Mouse (Mus musculus) MEL (cell line): ENCODE measurements around the gene Rabep2. TPM values are rescaled to one million over a fixed set of nuclear protein-coding genes. Genes with fewer than 3 reads are reported as not detected.

Experiments used
- DNase-seq: peaks from one replicate; pipeline ENCODE4 v3.0.0; 2011; ENCODE audit warnings: low read depth, low spot score
- H3K27ac ChIP-seq: 2 replicates; pipeline ENCODE4 v1.5.1; 2012; ENCODE audit warnings: low read depth, mild to moderate bottlenecking, control low read depth, low read length, moderate library complexity; ENCODE audit not compliant: control insufficient read depth
- H3K27me3 ChIP-seq, 2 experiments: fragments of 150-350 bp in 1 of 2; sonication (generic) in 1 of 2; 2 replicates each; pipeline ENCODE4 v1.6.1; 2012; ENCODE audit warnings: low read length in 2 of 2, mild to moderate bottlenecking in 2 of 2, improper control_type of control experiment in 1 of 2, moderate library complexity in 1 of 2; ENCODE audit not compliant: insufficient read depth in 2 of 2, control insufficient read depth in 1 of 2
- H3K36me3 ChIP-seq, 2 experiments: 2 replicates each; pipeline ENCODE4 v1.6.1; 2012 to 2014; ENCODE audit warnings: low read length in 2 of 2, improper control_type of control experiment in 1 of 2, inconsistent platforms in 1 of 2, mild to moderate bottlenecking in 1 of 2; ENCODE audit not compliant: insufficient read depth in 2 of 2, control insufficient read depth in 1 of 2
- H3K4me1 ChIP-seq, 2 experiments: fragments of 150-350 bp in 1 of 2; sonication (generic) in 1 of 2; 2 replicates each; pipeline ENCODE4 v1.6.1; 2012; ENCODE audit warnings: low read length in 2 of 2, improper control_type of control experiment in 1 of 2, mild to moderate bottlenecking in 1 of 2; ENCODE audit not compliant: insufficient read depth in 2 of 2, control insufficient read depth in 1 of 2
- H3K4me3 ChIP-seq, 2 experiments: fragments of 150-350 bp in 1 of 2; sonication (generic) in 1 of 2; 2 replicates each; pipeline ENCODE4 v1.5.1; 2012; ENCODE audit warnings: low read depth in 2 of 2, low read length in 2 of 2, mild to moderate bottlenecking in 2 of 2, moderate library complexity in 2 of 2, control low read depth in 1 of 2, improper control_type of control experiment in 1 of 2; ENCODE audit not compliant: control insufficient read depth in 1 of 2, insufficient read depth in 1 of 2
- H3K79me2 ChIP-seq: 2 replicates; pipeline ENCODE4 v1.6.1; 2012; ENCODE audit warnings: mild to moderate bottlenecking, low read length, moderate library complexity; ENCODE audit not compliant: control insufficient read depth, poor library complexity, insufficient read depth
- H3K9ac ChIP-seq: 2 replicates; pipeline ENCODE4 v1.6.1; 2012; ENCODE audit warnings: low read depth, mild to moderate bottlenecking, control low read depth, low read length, moderate library complexity; ENCODE audit not compliant: control insufficient read depth, poor library complexity, severe bottlenecking
- H3K9me3 ChIP-seq: fragments of 150-350 bp; sonication (generic); replicated peaks from 2 replicates; pipeline ENCODE4 v1.6.1; 2012; ENCODE audit warnings: mild to moderate bottlenecking, low read length, improper control_type of control experiment, moderate library complexity; ENCODE audit not compliant: insufficient read depth
- BHLHE40 ChIP-seq: IDR thresholded peaks from 2 replicates; pipeline ENCODE4 v1.6.1; 2012; ENCODE audit warnings: low read depth, mild to moderate bottlenecking, inconsistent platforms, low read length, improper control_type of control experiment, borderline replicate concordance
- CHD1 ChIP-seq: IDR thresholded peaks from 2 replicates; pipeline ENCODE4 v1.6.1; 2012; ENCODE audit warnings: low read depth, mild to moderate bottlenecking, inconsistent platforms, low read length, improper control_type of control experiment
- CHD2 ChIP-seq: IDR thresholded peaks from 2 replicates; pipeline ENCODE4 v1.6.1; 2011; ENCODE audit warnings: low read length, improper control_type of control experiment
- E2F4 ChIP-seq: IDR thresholded peaks from 2 replicates; pipeline ENCODE4 v1.6.1; 2011; ENCODE audit warnings: low read depth, low read length, improper control_type of control experiment, borderline replicate concordance
- ELF1 ChIP-seq: IDR thresholded peaks from 2 replicates; pipeline ENCODE4 v1.6.1; 2014; ENCODE audit warnings: low read depth, mild to moderate bottlenecking, inconsistent platforms, low read length, improper control_type of control experiment, moderate library complexity
- EP300 ChIP-seq, 2 experiments: IDR thresholded peaks; 2 replicates each; pipeline ENCODE4 v1.6.1; 2011; ENCODE audit warnings: improper control_type of control experiment in 2 of 2, low read length in 2 of 2, low read depth in 1 of 2, mild to moderate bottlenecking in 1 of 2
- ETS1 ChIP-seq: IDR thresholded peaks from 2 replicates; pipeline ENCODE4 v1.6.1; 2012; ENCODE audit warnings: low read depth, mild to moderate bottlenecking, inconsistent platforms, low read length, improper control_type of control experiment, moderate library complexity
- GABPA ChIP-seq: IDR thresholded peaks from 2 replicates; pipeline ENCODE4 v1.6.1; 2012; ENCODE audit warnings: low read depth, mild to moderate bottlenecking, inconsistent platforms, low read length, improper control_type of control experiment, moderate library complexity
- GATA1 ChIP-seq: IDR thresholded peaks from 2 replicates; pipeline ENCODE4 v1.6.1; 2011; ENCODE audit warnings: low read depth, low read length, improper control_type of control experiment
- HCFC1 ChIP-seq: IDR thresholded peaks from 2 replicates; pipeline ENCODE4 v1.6.1; 2012; ENCODE audit warnings: low read depth, mild to moderate bottlenecking, inconsistent platforms, low read length, improper control_type of control experiment, moderate library complexity
- JUND ChIP-seq: IDR thresholded peaks from 2 replicates; pipeline ENCODE4 v1.6.1; 2011; ENCODE audit warnings: low read depth, mild to moderate bottlenecking, improper control_type of control experiment, low read length
- KAT2A ChIP-seq: conservative IDR thresholded peaks from 2 replicates; pipeline ENCODE4 v1.6.1; 2012; ENCODE audit warnings: low read depth, low read length, improper control_type of control experiment, inconsistent platforms
- MAFK ChIP-seq: IDR thresholded peaks from 2 replicates; pipeline ENCODE4 v1.6.1; 2011; ENCODE audit warnings: low read depth, mild to moderate bottlenecking, low read length, improper control_type of control experiment, borderline replicate concordance
- MAX ChIP-seq: IDR thresholded peaks from 2 replicates; pipeline ENCODE4 v1.6.1; 2011; ENCODE audit warnings: low read length, improper control_type of control experiment
- MAZ ChIP-seq: IDR thresholded peaks from 2 replicates; pipeline ENCODE4 v1.6.1; 2012; ENCODE audit warnings: low read depth, mild to moderate bottlenecking, inconsistent platforms, low read length, improper control_type of control experiment
- MEF2A ChIP-seq: IDR thresholded peaks from 2 replicates; pipeline ENCODE4 v1.6.1; 2014; ENCODE audit warnings: low read depth, mild to moderate bottlenecking, inconsistent platforms, low read length, improper control_type of control experiment; ENCODE audit not compliant: poor library complexity, insufficient replicate concordance, severe bottlenecking; ENCODE audit errors: extremely low read depth
- MXI1 ChIP-seq: IDR thresholded peaks from 2 replicates; pipeline ENCODE4 v1.6.1; 2011; ENCODE audit warnings: mild to moderate bottlenecking, low read depth, low read length, improper control_type of control experiment
- MYB ChIP-seq: IDR thresholded peaks from 2 replicates; pipeline ENCODE4 v1.6.1; 2011; ENCODE audit warnings: mild to moderate bottlenecking, low read depth, low read length, improper control_type of control experiment
- MYC ChIP-seq: IDR thresholded peaks from 2 replicates; pipeline ENCODE4 v1.6.1; 2011; ENCODE audit warnings: low read depth, mild to moderate bottlenecking, low read length, improper control_type of control experiment, moderate library complexity
- NELFE ChIP-seq: IDR thresholded peaks from 2 replicates; pipeline ENCODE4 v1.6.1; 2011; ENCODE audit warnings: low read depth, low read length, improper control_type of control experiment
- NRF1 ChIP-seq: IDR thresholded peaks from 2 replicates; pipeline ENCODE4 v1.6.1; 2014; ENCODE audit warnings: low read depth, mild to moderate bottlenecking, inconsistent platforms, low read length, improper control_type of control experiment, moderate library complexity; ENCODE audit not compliant: poor library complexity, insufficient read depth, severe bottlenecking
- POLR2A ChIP-seq, 2 experiments: IDR thresholded peaks; 2 replicates each; pipeline ENCODE4 v1.6.1; 2011 to 2012; ENCODE audit warnings: low read length in 2 of 2, mild to moderate bottlenecking in 2 of 2, control low read depth in 1 of 2, improper control_type of control experiment in 1 of 2, low read depth in 1 of 2, moderate library complexity in 1 of 2; ENCODE audit not compliant: control insufficient read depth in 1 of 2, insufficient read depth in 1 of 2, poor library complexity in 1 of 2
- POLR2AphosphoS2 ChIP-seq: IDR thresholded peaks from 2 replicates; pipeline ENCODE4 v1.6.1; 2011; ENCODE audit warnings: low read length, improper control_type of control experiment
- RAD21 ChIP-seq: IDR thresholded peaks from 2 replicates; pipeline ENCODE4 v1.6.1; 2011; ENCODE audit warnings: mild to moderate bottlenecking, low read depth, low read length, improper control_type of control experiment
- RCOR1 ChIP-seq: IDR thresholded peaks from 2 replicates; pipeline ENCODE4 v1.6.1; 2012; ENCODE audit warnings: low read depth, mild to moderate bottlenecking, inconsistent platforms, low read length, improper control_type of control experiment
- SIN3A ChIP-seq: IDR thresholded peaks from 2 replicates; pipeline ENCODE4 v1.6.1; 2012; ENCODE audit warnings: low read length, improper control_type of control experiment, inconsistent platforms
- SMC3 ChIP-seq: IDR thresholded peaks from 2 replicates; pipeline ENCODE4 v1.6.1; 2011; ENCODE audit warnings: low read depth, low read length, improper control_type of control experiment
- TAL1 ChIP-seq: IDR thresholded peaks from 2 replicates; pipeline ENCODE4 v1.6.1; 2012; ENCODE audit warnings: mild to moderate bottlenecking, inconsistent platforms, low read length, moderate library complexity, mixed read lengths
- TBP ChIP-seq: IDR thresholded peaks from 2 replicates; pipeline ENCODE4 v1.8.0; 2011; ENCODE audit warnings: low read depth, low read length, improper control_type of control experiment
- UBTF ChIP-seq: IDR thresholded peaks from 2 replicates; pipeline ENCODE4 v1.6.1; 2012; ENCODE audit warnings: low read depth, mild to moderate bottlenecking, inconsistent platforms, low read length, improper control_type of control experiment, moderate library complexity, borderline replicate concordance; ENCODE audit not compliant: insufficient read depth
- USF1 ChIP-seq: IDR thresholded peaks from 2 replicates; pipeline ENCODE4 v1.6.1; 2014; ENCODE audit warnings: low read depth, mild to moderate bottlenecking, inconsistent platforms, low read length, improper control_type of control experiment, moderate library complexity
- USF2 ChIP-seq, 2 experiments: IDR thresholded peaks; 2 replicates each; pipeline ENCODE4 v1.6.1; 2011 to 2012; ENCODE audit warnings: improper control_type of control experiment in 2 of 2, low read length in 2 of 2, borderline replicate concordance in 1 of 2, inconsistent platforms in 1 of 2, low read depth in 1 of 2, mild to moderate bottlenecking in 1 of 2; ENCODE audit not compliant: insufficient read depth in 1 of 2
- ZC3H11A ChIP-seq: IDR thresholded peaks from 2 replicates; pipeline ENCODE4 v1.6.1; 2012; ENCODE audit warnings: low read depth, mild to moderate bottlenecking, inconsistent platforms, low read length, improper control_type of control experiment
- ZKSCAN1 ChIP-seq: IDR thresholded peaks from 2 replicates; pipeline ENCODE4 v1.6.1; 2012; ENCODE audit warnings: low read depth, mild to moderate bottlenecking, inconsistent platforms, low read length, improper control_type of control experiment, moderate library complexity
- ZNF384 ChIP-seq: IDR thresholded peaks from 2 replicates; pipeline ENCODE4 v1.6.1; 2012; ENCODE audit warnings: low read depth, mild to moderate bottlenecking, inconsistent platforms, low read length, improper control_type of control experiment
- polyA plus RNA-seq, 2 experiments: library from polyadenylated mRNA; stranded (reverse) in 1 of 2; unstranded in 1 of 2; fragments of >175 nt in 1 of 2; fragments of >200 nt in 1 of 2; gene quantifications; 2 replicates each; pipeline versions ENCODE4 v1.2.1 to v1.2.4; 2012; ENCODE audit warnings: low replicate concordance in 2 of 2, low read depth in 1 of 2; ENCODE audit not compliant: insufficient read length in 2 of 2, insufficient read depth in 1 of 2, missing spikeins in 1 of 2
- total RNA-seq: library from RNA; depleted of rRNA; stranded (reverse); fragments of 300-350 nt; gene quantifications from 2 replicates; pipeline ENCODE4 v1.2.3, GENCODE M21; 2012; rRNA removed

Rabep2 gene
- 12.9 and 15.2 TPM in 2 replicates for total RNA-seq
- 10 to 100 TPM in 1 of 2 experiments, not detected in 1; 16.2 TPM for polyA plus RNA-seq

DNA sequence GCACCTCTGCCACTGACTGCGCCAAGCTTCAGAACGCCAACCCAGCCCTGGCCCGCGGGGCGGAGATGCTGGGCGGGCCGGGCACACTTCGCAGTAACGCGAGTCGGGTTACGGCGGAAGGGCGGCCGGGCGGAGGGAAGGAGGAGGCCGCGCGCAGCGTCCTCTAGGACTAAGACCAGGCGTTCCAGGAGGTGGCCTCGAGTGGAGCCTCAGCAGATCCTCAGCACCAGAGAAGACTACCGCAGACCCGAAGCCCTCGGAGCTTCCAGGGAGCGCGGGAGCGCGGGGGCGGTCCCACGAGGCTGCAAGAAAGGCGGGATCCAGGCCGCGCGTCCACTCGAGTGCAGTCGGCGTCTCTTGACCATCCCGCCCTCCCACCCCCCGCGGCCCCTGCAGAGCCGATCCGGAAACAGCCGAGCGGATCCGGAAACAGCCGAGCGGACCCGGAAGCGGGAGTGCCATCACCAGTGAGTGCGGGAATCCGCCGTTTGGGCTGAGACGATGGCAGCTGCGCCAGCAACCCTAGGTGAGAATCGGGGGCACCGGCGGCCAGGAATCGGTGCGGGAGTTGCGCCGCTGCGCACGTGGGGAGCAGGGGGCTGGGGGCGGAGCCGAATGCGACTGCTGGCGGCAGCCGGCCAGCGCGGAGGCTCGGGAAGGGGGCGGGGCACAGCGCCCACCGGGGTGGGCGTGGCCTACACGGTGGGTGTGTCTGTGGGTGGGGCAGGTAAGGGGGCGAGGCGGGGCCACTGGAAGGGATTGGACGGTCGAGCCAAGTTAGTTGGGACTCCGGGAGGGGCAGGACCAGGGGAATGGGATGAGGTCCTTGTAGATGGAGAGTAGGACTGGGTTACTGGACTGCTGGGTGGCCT, at the start of gene Rabep2:
Gene Rabep2, plus strand, starts transcription at position 129 of the 872 bp plus-strand sequence.
- Histone ChIP-seq H3K4me1 (peaks cover 0 to 6% of the 10 kb centered on the region in 2 experiments; a peak in 2 of 4 replicates), H3K9me3 (no peaks in the 10 kb centered on the region), H3K4me3 (peak within 1 kb of the TSS; percentile 71 to 81), H3K79me2 (no peaks in the 10 kb centered on the region), H3K27me3 (no peaks in the 10 kb centered on the region), H3K36me3 (peaks cover 0 to 4% of the 10 kb centered on the region in 2 experiments; a peak in 2 of 4 replicates), H3K9ac (peak within 1 kb of the TSS; percentile 94), H3K27ac (peak within 1 kb of the TSS; percentile 70)
- DNase-seq: peak; percentile 85
- TF ChIP-seq BHLHE40 (no peak), MAFK (no peak), RCOR1 (no peak), SIN3A (peak; percentile 72), POLR2A (IDR thresholded peaks at IDR 0.05; ENCODE audit: control insufficient read depth in 1 of 2, insufficient read depth in 1 of 2, low read depth in 1 of 2, low read length in 2 of 2, poor library complexity in 1 of 2) (peak; percentile 64 to 71; a peak in 2 of 4 replicates), ZC3H11A (no peak), POLR2AphosphoS2 (no peak), MAX (peak; percentile 33; the same call in 1 of the 2 replicates), MYC (no peak), RAD21 (no peak), JUND (no peak), KAT2A (peak; percentile 48), ELF1 (peak; percentile 96), GABPA (no peak), EP300 (IDR thresholded peaks at IDR 0.05; ENCODE audit: low read depth in 1 of 2, low read length in 2 of 2) (no peak), SMC3 (no peak), UBTF (no peak), USF2 (IDR thresholded peaks at IDR 0.05; ENCODE audit: borderline replicate concordance in 1 of 2, insufficient read depth in 1 of 2, low read depth in 1 of 2, low read length in 2 of 2) (no peak), MAZ (no peak), NELFE (peak; percentile 63), E2F4 (no peak), NRF1 (0 out of 2 replicates have a peak, but pooled peaks have one; percentile 6), TAL1 (no peak), CHD2 (no peak), ZKSCAN1 (no peak), USF1 (no peak), ZNF384 (no peak), TBP (no peak), ETS1 (no peak), MYB (no peak), HCFC1 (peak; percentile 75), MEF2A (no peak), CHD1 (no peak), MXI1 (peak; percentile 75), GATA1 (no peak)
